Mouse (Mus musculus): ENCODE results near the gene Islr2. TPM values are rescaled to one million over a fixed set of nuclear protein-coding genes. Genes with fewer than 3 reads are reported as not detected.
"Not testable (repeated sequence)": the region's sequence is repeated elsewhere in the genome, so short reads cannot be mapped to it uniquely, and the experiment has no call there.

The Islr2 gene
- 0.28 and 0.67 TPM in 2 replicates for polyA plus RNA-seq (2012; rRNA removed)

- TF ChIP-seq CTCF (IDR thresholded peaks at IDR 0.05; ENCODE audit: extremely low read depth, insufficient read depth, insufficient read length, insufficient replicate concordance) (peak; percentile 37; the same call in 1 of the 2 replicates), POLR2A (IDR thresholded peaks at IDR 0.05; ENCODE audit: low read depth, low read length) (no peak)
- peaks cover 5% of the 10 kb centered on the region for H3K4me1 ChIP-seq (ENCODE audit: control insufficient read depth, insufficient read depth, insufficient read length)
- no peaks in the 10 kb centered on the region for H3K36me3 ChIP-seq (ENCODE audit: control insufficient read depth, insufficient read depth, low read length)
- H3K4me3 ChIP-seq (ENCODE audit: extremely low read depth, insufficient read depth, insufficient read length) = peak within 1 kb of the TSS; percentile 58
- H3K27me3 ChIP-seq (ENCODE audit: control insufficient read depth, insufficient read depth, low read length) = peaks cover 21% of the 10 kb centered on the region
- no peak within 1 kb of the TSS for H3K27ac ChIP-seq (ENCODE audit: insufficient read depth, low read length)
- 8% methylated on average over 42 of the region's 42 CpGs for WGBS
- peak; percentile 52 to 65 for DNase-seq (ENCODE audit: low read depth in 1 of 2, low spot score in 2 of 2)
Measured at GRCm38 (mm10) chr9:58203516-58204447, at the start of gene Islr2, which contains the start of gene Islr. Gene Islr2 (minus strand): TSS chr9:58204319. Gene Islr (minus strand): TSS chr9:58204306.

- H3K36me3 ChIP-seq (ENCODE audit: control insufficient read depth, insufficient read depth, low read length); H3K27me3 ChIP-seq (ENCODE audit: control insufficient read depth, insufficient read depth, low read length); DNase-seq (ENCODE audit: low read depth in 1 of 2, low spot score in 2 of 2): not testable (repeated sequence)
- peak overlapping the region; percentile 62 for H3K4me3 ChIP-seq (ENCODE audit: extremely low read depth, insufficient read depth, insufficient read length)
- H3K27ac ChIP-seq (ENCODE audit: insufficient read depth, low read length) = peak overlapping the region; percentile 92
- 49% methylated on average over 5 of the region's 5 CpGs for WGBS
- peaks cover 21% of the 10 kb centered on the region; the same call in 1 of the 2 replicates for H3K4me1 ChIP-seq (ENCODE audit: control insufficient read depth, insufficient read depth, insufficient read length)
Measured at GRCm38 (mm10) chr9:58253805-58254122, 49.6 kb upstream of the Islr2 start.

GRCm38 (mm10) chr9:58253033-58253804, 49.1 kb upstream of the Islr2 start, which contains the start of gene Stoml1:
Gene Stoml1 (plus strand): TSS chr9:58253164.
- Histone ChIP-seq H3K4me1 (ENCODE audit: control insufficient read depth, insufficient read depth, insufficient read length) (peaks cover 21% of the 10 kb centered on the region; the same call in 1 of the 2 replicates), H3K27me3 (ENCODE audit: control insufficient read depth, insufficient read depth, low read length) (no peaks in the 10 kb centered on the region), H3K27ac (ENCODE audit: insufficient read depth, low read length) (peak within 1 kb of the TSS; percentile 92), H3K4me3 (ENCODE audit: extremely low read depth, insufficient read depth, insufficient read length) (peak within 1 kb of the TSS; percentile 62), H3K36me3 (ENCODE audit: control insufficient read depth, insufficient read depth, low read length) (0 out of 2 replicates have a peak, but pooled peaks cover 1% of the 10 kb centered on the region)
- peak; percentile 86 to 92 for DNase-seq (ENCODE audit: low read depth in 1 of 2, low spot score in 2 of 2)
- TF ChIP-seq POLR2A (IDR thresholded peaks at IDR 0.05; ENCODE audit: low read depth, low read length) (peak; percentile 86), CTCF (IDR thresholded peaks at IDR 0.05; ENCODE audit: extremely low read depth, insufficient read depth, insufficient read length, insufficient replicate concordance) (peak; percentile 84; the same call in 1 of the 2 replicates)
- under 1% methylated on average over 31 of the region's 31 CpGs for WGBS

GRCm38 (mm10) chr9:58250730-58251129, 46.6 kb upstream of the Islr2 start:
- not testable (repeated sequence) for H3K27me3 ChIP-seq (ENCODE audit: control insufficient read depth, insufficient read depth, low read length); H3K36me3 ChIP-seq (ENCODE audit: control insufficient read depth, insufficient read depth, low read length); DNase-seq (ENCODE audit: low read depth in 1 of 2, low spot score in 2 of 2); H3K4me3 ChIP-seq (ENCODE audit: extremely low read depth, insufficient read depth, insufficient read length)
- H3K27ac ChIP-seq (ENCODE audit: insufficient read depth, low read length) = peak overlapping the region; percentile 92
- peaks cover 12% of the 10 kb centered on the region; the same call in 1 of the 2 replicates for H3K4me1 ChIP-seq (ENCODE audit: control insufficient read depth, insufficient read depth, insufficient read length)
- WGBS = 93% methylated on average over 1 of the region's 1 CpGs

GRCm38 (mm10) chr9:58250322-58250721, 46.2 kb upstream of the Islr2 start:
- H3K4me1 ChIP-seq (ENCODE audit: control insufficient read depth, insufficient read depth, insufficient read length) = peaks cover 12% of the 10 kb centered on the region; the same call in 1 of the 2 replicates
- WGBS = 60% methylated on average over 8 of the region's 8 CpGs

GRCm38 (mm10) chr9:58249592-58250192, 45.6 kb upstream of the Islr2 start, which contains the start of gene Pml:
Gene Pml (minus strand): TSS chr9:58249786.
- WGBS = 3% methylated on average over 16 of the region's 16 CpGs
- Histone ChIP-seq H3K4me3 (ENCODE audit: extremely low read depth, insufficient read depth, insufficient read length) (peak within 1 kb of the TSS; percentile 83), H3K4me1 (ENCODE audit: control insufficient read depth, insufficient read depth, insufficient read length) (peaks cover 7% of the 10 kb centered on the region; the same call in 1 of the 2 replicates), H3K27ac (ENCODE audit: insufficient read depth, low read length) (peak within 1 kb of the TSS; percentile 92), H3K27me3 (ENCODE audit: control insufficient read depth, insufficient read depth, low read length) (no peaks in the 10 kb centered on the region), H3K36me3 (ENCODE audit: control insufficient read depth, insufficient read depth, low read length) (peaks cover 6% of the 10 kb centered on the region; the same call in 1 of the 2 replicates)
- peak in 1 of 2 experiments; percentile 81 for DNase-seq (ENCODE audit: low read depth in 1 of 2, low spot score in 2 of 2)
- TF ChIP-seq POLR2A (IDR thresholded peaks at IDR 0.05; ENCODE audit: low read depth, low read length) = peak; percentile 41; the same call in 1 of the 2 replicates
- TF ChIP-seq CTCF (IDR thresholded peaks at IDR 0.05; ENCODE audit: extremely low read depth, insufficient read depth, insufficient read length, insufficient replicate concordance) = no peak

More at GRCm38 (mm10) chr9:58250322-58250721, 46.2 kb upstream of the Islr2 start:
- no peak for TF ChIP-seq POLR2A (IDR thresholded peaks at IDR 0.05; ENCODE audit: low read depth, low read length)
- TF ChIP-seq CTCF (IDR thresholded peaks at IDR 0.05; ENCODE audit: extremely low read depth, insufficient read depth, insufficient read length, insufficient replicate concordance) = no peak
- no peaks in the 10 kb centered on the region for H3K27me3 ChIP-seq (ENCODE audit: control insufficient read depth, insufficient read depth, low read length)
- peak overlapping the region; percentile 92 for H3K27ac ChIP-seq (ENCODE audit: insufficient read depth, low read length)
- DNase-seq (ENCODE audit: low read depth in 1 of 2, low spot score in 2 of 2) = no peak
- no peak overlapping the region for H3K4me3 ChIP-seq (ENCODE audit: extremely low read depth, insufficient read depth, insufficient read length)
- H3K36me3 ChIP-seq (ENCODE audit: control insufficient read depth, insufficient read depth, low read length) = peaks cover 5% of the 10 kb centered on the region; the same call in 1 of the 2 replicates
